In the genomic region with DNA sequence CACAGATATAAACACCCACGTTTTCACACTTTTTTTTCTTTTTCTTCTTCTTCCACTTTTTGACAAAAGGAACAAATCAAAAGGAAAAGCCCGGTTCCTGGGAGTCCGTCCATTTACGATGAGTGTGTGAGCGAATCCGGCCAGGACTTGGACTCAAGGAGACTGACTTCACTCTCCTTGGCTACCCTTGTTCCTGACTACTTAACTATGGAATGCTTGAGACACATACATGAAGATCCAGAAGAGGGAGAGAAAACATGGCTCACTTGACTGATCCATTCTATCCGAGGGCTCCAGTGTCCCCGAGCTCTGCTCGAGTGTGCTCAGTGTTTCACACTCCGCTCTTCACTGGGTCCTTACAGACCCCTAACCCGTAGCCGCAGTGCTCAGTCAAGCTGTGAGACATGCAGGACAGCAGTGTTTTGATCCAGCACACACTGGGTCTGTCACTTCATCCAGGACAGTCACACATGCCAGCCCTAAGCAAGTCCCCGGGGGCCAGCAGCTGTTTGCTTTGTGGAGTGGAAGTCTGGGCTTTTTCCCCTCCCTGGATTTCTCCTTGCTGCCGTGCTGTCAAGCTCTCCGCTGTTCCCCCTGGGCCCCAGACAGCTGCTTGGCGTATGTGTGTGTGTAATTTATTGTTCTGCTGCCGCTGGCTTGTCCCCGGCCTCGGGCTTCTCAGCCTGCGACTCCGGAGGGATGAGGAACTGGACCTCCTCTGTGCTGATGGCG, we compare ENCODE assay signal across 8 mouse cellular contexts. TPM values are rescaled to one million over a fixed set of nuclear protein-coding genes. Genes with fewer than 3 reads are reported as not detected.
DNase-seq lines count a peak whose midpoint lies in the region; ATAC-seq and TF ChIP-seq lines count a peak whose summit lies in the region.

No protein-coding gene starts in this region.

- ATAC-seq in forebrain, postnatal 0 days = peak; percentile 79
- ATAC-seq in midbrain, embryonic 16.5 days = peak; percentile 56

- 0 out of 2 replicates have a peak overlapping the region, but pooled peaks have one; percentile 15 for H3K27ac ChIP-seq in forebrain, postnatal 0 days (ENCODE audit: low read depth, low read length)
- peak overlapping the region; percentile 61 for H3K27ac ChIP-seq in midbrain, embryonic 16.5 days (ENCODE audit: low read length)

- H3K36me3 ChIP-seq in forebrain, postnatal 0 days (ENCODE audit: insufficient read depth) = peaks cover 25% of the 10 kb centered on the region
- peaks cover 25% of the 10 kb centered on the region for H3K36me3 ChIP-seq in midbrain, embryonic 16.5 days (ENCODE audit: control insufficient read depth, insufficient read depth, low read length)

- peak; percentile 73 to 79 for DNase-seq in kidney, postnatal 4 days
- DNase-seq in kidney, postnatal 25 days = no peak
- DNase-seq in forebrain, postnatal 0 days = peak; percentile 43
- peak; percentile 77 for DNase-seq in heart, postnatal 4 days
- no peak for DNase-seq in cerebellum, adult 9-11 months
- DNase-seq in urinary bladder, adult 18-20 months (ENCODE audit: low spot score in 2 of 2) = no peak
- no peak for DNase-seq in cerebellum, adult 9-10 months

- H3K4me3 ChIP-seq in forebrain, postnatal 0 days (ENCODE audit: low read depth, low read length) = no peak overlapping the region
- H3K4me3 ChIP-seq in midbrain, embryonic 16.5 days (ENCODE audit: low read depth, low read length) = no peak overlapping the region

- no peaks in the 10 kb centered on the region for H3K27me3 ChIP-seq in forebrain, postnatal 0 days (ENCODE audit: insufficient read depth, low read length)
- no peaks in the 10 kb centered on the region for H3K27me3 ChIP-seq in midbrain, embryonic 16.5 days (ENCODE audit: control insufficient read depth, insufficient read depth, low read depth, low read length)

- WGBS in forebrain, postnatal 0 days = 43% methylated on average over 22 of the region's 22 CpGs
- WGBS in midbrain, embryonic 16.5 days = 50% methylated on average over 22 of the region's 22 CpGs

- H3K4me1 ChIP-seq in forebrain, postnatal 0 days (ENCODE audit: insufficient read depth) = no peaks in the 10 kb centered on the region
- peaks cover 3% of the 10 kb centered on the region; the same call in 1 of the 2 replicates for H3K4me1 ChIP-seq in midbrain, embryonic 16.5 days (ENCODE audit: control insufficient read depth, insufficient read depth, low read length)

- no peaks in the 10 kb centered on the region for H3K9me3 ChIP-seq in forebrain, postnatal 0 days (ENCODE audit: low read length)
- H3K9me3 ChIP-seq in midbrain, embryonic 16.5 days (replicated peaks; ENCODE audit: control insufficient read depth, low read length, poor library complexity, severe bottlenecking) = no peaks in the 10 kb centered on the region

- H3K9ac ChIP-seq in forebrain, postnatal 0 days = no peak overlapping the region
- H3K9ac ChIP-seq in midbrain, embryonic 16.5 days (ENCODE audit: low read depth, low read length) = 0 out of 2 replicates have a peak overlapping the region, but pooled peaks have one; percentile 20

- no peak for TF ChIP-seq CTCF in forebrain, postnatal 0 days (IDR thresholded peaks at IDR 0.05; ENCODE audit: low read depth)

- no peak overlapping the region for H3K4me2 ChIP-seq in forebrain, postnatal 0 days (ENCODE audit: low read depth)
- peak overlapping the region; percentile 26 for H3K4me2 ChIP-seq in midbrain, embryonic 16.5 days (ENCODE audit: low read length)

RNA-seq across cellular contexts. Expression of gene Ccdc32, which starts 10.6 kb away (rescaled TPM):
- 51.4 and 52.3 TPM in 2 replicates for total RNA-seq in forebrain, postnatal 0 days (2014; rRNA removed)
- polyA plus RNA-seq in forebrain, postnatal 0 days (2015; fragmentation: Nextera tagmentation; extraction: Ambion mirVana) = 56.3 and 64.3 TPM in 2 replicates
- 10 to 100 TPM; 11.6 to 14.6 TPM for total RNA-seq in heart, postnatal 4 days (2021)
- polyA plus RNA-seq in midbrain, embryonic 16.5 days (2015; fragmentation: Nextera tagmentation; extraction: Ambion mirVana) = 40.7 and 44.6 TPM in 2 replicates

RNA-seq across cellular contexts. Expression of gene Rpusd2, which starts 16.0 kb away (rescaled TPM):
- 9.4 and 10.3 TPM in 2 replicates for total RNA-seq in forebrain, postnatal 0 days (2014; rRNA removed)
- 3.6 TPM in 2 replicates for polyA plus RNA-seq in forebrain, postnatal 0 days (2015; fragmentation: Nextera tagmentation; extraction: Ambion mirVana)
- total RNA-seq in heart, postnatal 4 days (2021) = 1 to 10 TPM; 6.0 to 7.0 TPM
- 4.1 and 4.5 TPM in 2 replicates for polyA plus RNA-seq in midbrain, embryonic 16.5 days (2015; fragmentation: Nextera tagmentation; extraction: Ambion mirVana)

RNA-seq across cellular contexts. Expression of gene Knl1, which starts 28.4 kb away (rescaled TPM):
- 4.6 and 5.0 TPM in 2 replicates for total RNA-seq in forebrain, postnatal 0 days (2014; rRNA removed)
- 3.8 and 5.2 TPM in 2 replicates for polyA plus RNA-seq in forebrain, postnatal 0 days (2015; fragmentation: Nextera tagmentation; extraction: Ambion mirVana)
- total RNA-seq in heart, postnatal 4 days (2021) = 10 to 100 TPM; 21.2 to 21.3 TPM
- polyA plus RNA-seq in midbrain, embryonic 16.5 days (2015; fragmentation: Nextera tagmentation; extraction: Ambion mirVana) = 4.5 and 8.4 TPM in 2 replicates

Comparison
In these comparisons a context has a peak if more than half of its experiments do, and no peak if none do; other contexts are left out.
1. DNase-seq: peak in kidney, postnatal 4 days (2 of 2), forebrain, postnatal 0 days (single experiment) and heart, postnatal 4 days (single experiment); none in kidney, postnatal 25 days (0 of 2), cerebellum, adult 9-11 months (single experiment), urinary bladder, adult 18-20 months (0 of 2) and cerebellum, adult 9-10 months (single experiment).